Mouse (Mus musculus): ENCODE data around the gene Dnm3. TPM values are rescaled to one million over a fixed set of nuclear protein-coding genes. Genes with fewer than 3 reads are reported as not detected.

Gene Dnm3
- polyA plus RNA-seq, 1 experiment: not detected

- no peak overlapping the region for H3K4me3 ChIP-seq (ENCODE audit: insufficient read depth, low read depth, low read length)
- TF ChIP-seq POLR2A (IDR thresholded peaks at IDR 0.05; ENCODE audit: insufficient read depth, low read depth, low read length): no peak
- TF ChIP-seq CTCF (IDR thresholded peaks at IDR 0.05; ENCODE audit: insufficient read depth, low read depth, low read length): no peak
- H3K4me1 ChIP-seq (ENCODE audit: control insufficient read depth, insufficient read depth, low read length): peaks cover 5% of the 10 kb centered on the region
- 93% methylated on average over 1 of the region's 1 CpGs for WGBS
- no peak overlapping the region for H3K27ac ChIP-seq (ENCODE audit: insufficient read depth, low read depth, low read length)
Observed at GRCm38 (mm10) chr1:162472949-162473348, 4.9 kb downstream of the Dnm3 start.

- no peak overlapping the region for H3K4me3 ChIP-seq (ENCODE audit: insufficient read depth, low read depth, low read length)
- no peak overlapping the region for H3K27ac ChIP-seq (ENCODE audit: insufficient read depth, low read depth, low read length)
- TF ChIP-seq CTCF (IDR thresholded peaks at IDR 0.05; ENCODE audit: insufficient read depth, low read depth, low read length) (no peak), POLR2A (IDR thresholded peaks at IDR 0.05; ENCODE audit: insufficient read depth, low read depth, low read length) (no peak)
- H3K4me1 ChIP-seq (ENCODE audit: control insufficient read depth, insufficient read depth, low read length): no peaks in the 10 kb centered on the region; the same call in 1 of the 2 replicates
Observed at GRCm38 (mm10) chr1:162471089-162471488, 6.7 kb downstream of the Dnm3 start.

GRCm38 (mm10) chr1:162469752-162470280 lies 8.0 kb downstream of the Dnm3 start:
- Histone ChIP-seq H3K27ac (ENCODE audit: insufficient read depth, low read depth, low read length) (no peak overlapping the region), H3K4me3 (ENCODE audit: insufficient read depth, low read depth, low read length) (no peak overlapping the region), H3K4me1 (ENCODE audit: control insufficient read depth, insufficient read depth, low read length) (no peaks in the 10 kb centered on the region)
- TF ChIP-seq POLR2A (IDR thresholded peaks at IDR 0.05; ENCODE audit: insufficient read depth, low read depth, low read length) (no peak), CTCF (IDR thresholded peaks at IDR 0.05; ENCODE audit: insufficient read depth, low read depth, low read length) (no peak)
- WGBS: 71% methylated on average over 2 of the region's 2 CpGs

GRCm38 (mm10) chr1:162463676-162464075 lies 14.2 kb downstream of the Dnm3 start:
- Histone ChIP-seq H3K4me1 (ENCODE audit: control insufficient read depth, insufficient read depth, low read length) (no peaks in the 10 kb centered on the region), H3K27ac (ENCODE audit: insufficient read depth, low read depth, low read length) (no peak overlapping the region), H3K4me3 (ENCODE audit: insufficient read depth, low read depth, low read length) (no peak overlapping the region)
- WGBS: 93% methylated on average over 8 of the region's 8 CpGs
- no peak for TF ChIP-seq CTCF (IDR thresholded peaks at IDR 0.05; ENCODE audit: insufficient read depth, low read depth, low read length)
- TF ChIP-seq POLR2A (IDR thresholded peaks at IDR 0.05; ENCODE audit: insufficient read depth, low read depth, low read length): no peak

- H3K4me1 ChIP-seq (ENCODE audit: control insufficient read depth, insufficient read depth, low read length): no peaks in the 10 kb centered on the region
- no peak for TF ChIP-seq CTCF (IDR thresholded peaks at IDR 0.05; ENCODE audit: insufficient read depth, low read depth, low read length)
- TF ChIP-seq POLR2A (IDR thresholded peaks at IDR 0.05; ENCODE audit: insufficient read depth, low read depth, low read length): no peak
- WGBS: 86% methylated on average over 2 of the region's 2 CpGs
- no peak overlapping the region for H3K27ac ChIP-seq (ENCODE audit: insufficient read depth, low read depth, low read length)
- H3K4me3 ChIP-seq (ENCODE audit: insufficient read depth, low read depth, low read length): no peak overlapping the region
Observed at GRCm38 (mm10) chr1:162458711-162459110, 19.1 kb downstream of the Dnm3 start.

- no peak overlapping the region for H3K27ac ChIP-seq (ENCODE audit: insufficient read depth, low read depth, low read length)
- no peaks in the 10 kb centered on the region for H3K4me1 ChIP-seq (ENCODE audit: control insufficient read depth, insufficient read depth, low read length)
- no peak overlapping the region for H3K4me3 ChIP-seq (ENCODE audit: insufficient read depth, low read depth, low read length)
- TF ChIP-seq CTCF (IDR thresholded peaks at IDR 0.05; ENCODE audit: insufficient read depth, low read depth, low read length) (no peak), POLR2A (IDR thresholded peaks at IDR 0.05; ENCODE audit: insufficient read depth, low read depth, low read length) (no peak)
- WGBS: 92% methylated on average over 6 of the region's 6 CpGs
Observed at GRCm38 (mm10) chr1:162456861-162457260, 21.0 kb downstream of the Dnm3 start.

GRCm38 (mm10) chr1:162456406-162456805 lies 21.4 kb downstream of the Dnm3 start:
- Histone ChIP-seq H3K4me1 (ENCODE audit: control insufficient read depth, insufficient read depth, low read length) (no peaks in the 10 kb centered on the region), H3K4me3 (ENCODE audit: insufficient read depth, low read depth, low read length) (no peak overlapping the region), H3K27ac (ENCODE audit: insufficient read depth, low read depth, low read length) (no peak overlapping the region)
- WGBS: 75% methylated on average over 4 of the region's 4 CpGs
- TF ChIP-seq POLR2A (IDR thresholded peaks at IDR 0.05; ENCODE audit: insufficient read depth, low read depth, low read length): no peak

GRCm38 (mm10) chr1:162453578-162453977 lies 24.3 kb downstream of the Dnm3 start:
- TF ChIP-seq CTCF (IDR thresholded peaks at IDR 0.05; ENCODE audit: insufficient read depth, low read depth, low read length): no peak
- TF ChIP-seq POLR2A (IDR thresholded peaks at IDR 0.05; ENCODE audit: insufficient read depth, low read depth, low read length): no peak
- no peak overlapping the region for H3K27ac ChIP-seq (ENCODE audit: insufficient read depth, low read depth, low read length)
- H3K4me1 ChIP-seq (ENCODE audit: control insufficient read depth, insufficient read depth, low read length): no peaks in the 10 kb centered on the region
- no peak overlapping the region for H3K4me3 ChIP-seq (ENCODE audit: insufficient read depth, low read depth, low read length)
- WGBS: 42% methylated on average over 8 of the region's 8 CpGs

GRCm38 (mm10) chr1:162453030-162453429 lies 24.8 kb downstream of the Dnm3 start:
- Histone ChIP-seq H3K4me1 (ENCODE audit: control insufficient read depth, insufficient read depth, low read length) (no peaks in the 10 kb centered on the region), H3K4me3 (ENCODE audit: insufficient read depth, low read depth, low read length) (no peak overlapping the region), H3K27ac (ENCODE audit: insufficient read depth, low read depth, low read length) (no peak overlapping the region)
- TF ChIP-seq CTCF (IDR thresholded peaks at IDR 0.05; ENCODE audit: insufficient read depth, low read depth, low read length): no peak
- TF ChIP-seq POLR2A (IDR thresholded peaks at IDR 0.05; ENCODE audit: insufficient read depth, low read depth, low read length): no peak
- WGBS: 80% methylated on average over 6 of the region's 6 CpGs

All from olfactory bulb, adult 2 months (tissue).